Mouse (Mus musculus): ENCODE measurements at regions not wholly inside any gene's neighbourhood (a gene's known extent, or its start where the extent isn't known, plus 50 kb on each side); places are given as distances from the start of the nearest gene placed in this dataset.
"Not testable (repeated sequence)": the region's sequence is repeated elsewhere in the genome, so short reads cannot be mapped to it uniquely, and the experiment has no call there.

GRCm38 (mm10) chr16:86516935-86517334, 615.3 kb upstream of the Adamts5 start:
- no peaks in the 10 kb centered on the region for H3K36me3 ChIP-seq
- no peaks in the 10 kb centered on the region for H3K4me1 ChIP-seq
- H3K27ac ChIP-seq (replicated peaks) = no peak overlapping the region
- no peak overlapping the region for H3K9ac ChIP-seq
- no peak for ATAC-seq (ENCODE audit: insufficient number of reproducible peaks, low FRiP score, low TSS enrichment, low read depth)
- WGBS = 43% methylated on average over 1 of the region's 1 CpGs
- no peaks in the 10 kb centered on the region for H3K27me3 ChIP-seq
- no peaks in the 10 kb centered on the region for H3K9me3 ChIP-seq (replicated peaks)
- H3K4me3 ChIP-seq (replicated peaks) = no peak overlapping the region
- H3K4me2 ChIP-seq (replicated peaks) = no peak overlapping the region

- no peak overlapping the region for H3K4me3 ChIP-seq (replicated peaks)
- no peaks in the 10 kb centered on the region for H3K27me3 ChIP-seq
- H3K9ac ChIP-seq = no peak overlapping the region
- no peaks in the 10 kb centered on the region for H3K36me3 ChIP-seq
- no peaks in the 10 kb centered on the region for H3K4me1 ChIP-seq
- WGBS = 36% methylated on average over 3 of the region's 3 CpGs
- H3K9me3 ChIP-seq (replicated peaks) = no peaks in the 10 kb centered on the region
- no peak overlapping the region for H3K27ac ChIP-seq (replicated peaks)
- H3K4me2 ChIP-seq (replicated peaks) = no peak overlapping the region
- no peak for ATAC-seq (ENCODE audit: insufficient number of reproducible peaks, low FRiP score, low TSS enrichment, low read depth)
Observed at GRCm38 (mm10) chr16:86516144-86516543, 614.5 kb upstream of the Adamts5 start.

- no peak overlapping the region for H3K4me2 ChIP-seq (replicated peaks)
- H3K9ac ChIP-seq = no peak overlapping the region
- no peaks in the 10 kb centered on the region for H3K9me3 ChIP-seq (replicated peaks)
- no peak overlapping the region for H3K27ac ChIP-seq (replicated peaks)
- H3K4me1 ChIP-seq = no peaks in the 10 kb centered on the region
- no peaks in the 10 kb centered on the region for H3K36me3 ChIP-seq
- no peak for ATAC-seq (ENCODE audit: insufficient number of reproducible peaks, low FRiP score, low TSS enrichment, low read depth)
- no peak overlapping the region for H3K4me3 ChIP-seq (replicated peaks)
- WGBS = 54% methylated on average over 3 of the region's 3 CpGs
- no peaks in the 10 kb centered on the region for H3K27me3 ChIP-seq
Observed at GRCm38 (mm10) chr16:86501074-86501952, 599.7 kb upstream of the Adamts5 start.

DNA sequence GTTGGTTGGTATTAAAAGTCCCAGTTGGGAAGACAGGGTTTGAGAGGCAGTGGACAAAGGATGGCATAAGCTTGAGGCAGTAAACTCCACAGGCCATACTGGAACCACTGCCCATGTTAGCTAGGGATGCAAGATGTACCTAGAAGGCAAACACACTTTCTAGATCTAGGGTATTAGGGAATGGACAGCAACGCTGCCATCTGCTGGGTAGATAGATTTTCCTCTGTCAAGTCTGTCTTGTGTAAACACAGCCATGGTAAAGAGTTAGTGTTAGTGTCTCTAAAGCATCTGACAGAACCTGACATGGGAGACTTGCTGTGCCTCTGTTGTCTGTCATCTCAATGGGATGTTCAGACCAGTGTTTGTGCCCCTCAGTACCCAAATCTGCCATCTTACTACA, 573.5 kb upstream of the Adamts5 start:
- H3K4me3 ChIP-seq (replicated peaks) = no peak overlapping the region
- H3K4me1 ChIP-seq = no peaks in the 10 kb centered on the region
- H3K9me3 ChIP-seq (replicated peaks) = no peaks in the 10 kb centered on the region
- WGBS = 51% methylated on average over 1 of the region's 1 CpGs
- no peak overlapping the region for H3K4me2 ChIP-seq (replicated peaks)
- ATAC-seq (ENCODE audit: insufficient number of reproducible peaks, low FRiP score, low TSS enrichment, low read depth) = no peak
- H3K36me3 ChIP-seq = no peaks in the 10 kb centered on the region
- no peak overlapping the region for H3K27ac ChIP-seq (replicated peaks)
- no peaks in the 10 kb centered on the region for H3K27me3 ChIP-seq
- no peak overlapping the region for H3K9ac ChIP-seq

DNA sequence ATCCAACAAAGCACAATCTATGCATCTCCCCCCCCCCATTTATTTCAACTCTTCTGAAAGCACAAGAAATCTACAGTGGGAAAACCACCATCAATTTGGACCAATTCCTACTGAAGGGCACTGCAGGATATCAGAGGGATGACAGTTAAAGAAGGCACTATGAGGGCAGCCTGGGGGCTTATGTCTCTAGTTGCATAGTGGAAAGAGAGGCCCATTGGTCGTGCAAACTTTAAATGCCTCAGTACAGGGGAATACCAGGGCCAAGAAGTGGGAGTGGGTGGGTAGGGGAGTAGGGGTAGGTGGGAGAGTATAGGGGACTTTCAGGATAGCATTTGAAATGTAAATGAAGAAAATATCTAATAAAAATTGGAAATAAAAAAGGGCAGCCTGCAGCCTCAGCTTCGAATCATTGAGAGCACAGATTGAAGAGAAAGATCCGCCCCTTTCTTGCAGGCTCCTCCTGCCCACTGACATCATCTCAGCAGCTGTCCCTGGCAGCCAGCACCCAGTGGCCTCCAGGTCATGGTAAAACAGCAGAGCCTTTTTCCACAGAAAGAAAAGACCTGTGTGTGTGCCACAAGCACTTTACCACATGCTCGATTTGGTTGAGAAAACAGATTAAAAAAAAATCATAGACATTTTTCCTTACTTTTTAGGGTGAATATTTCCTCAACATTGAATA, 571.6 kb upstream of the Adamts5 start:
- no peaks in the 10 kb centered on the region for H3K36me3 ChIP-seq
- H3K4me3 ChIP-seq (replicated peaks) = no peak overlapping the region
- 36% methylated on average over 4 of the region's 4 CpGs for WGBS
- ATAC-seq (ENCODE audit: insufficient number of reproducible peaks, low FRiP score, low TSS enrichment, low read depth) = no peak
- no peak overlapping the region for H3K4me2 ChIP-seq (replicated peaks)
- no peak overlapping the region for H3K9ac ChIP-seq
- H3K27ac ChIP-seq (replicated peaks) = no peak overlapping the region
- H3K27me3 ChIP-seq = no peaks in the 10 kb centered on the region
- no peaks in the 10 kb centered on the region for H3K9me3 ChIP-seq (replicated peaks)
- H3K4me1 ChIP-seq = no peaks in the 10 kb centered on the region

- Histone ChIP-seq H3K9ac (no peak overlapping the region), H3K4me2 (replicated peaks) (no peak overlapping the region), H3K9me3 (replicated peaks) (no peaks in the 10 kb centered on the region), H3K4me3 (replicated peaks) (no peak overlapping the region), H3K36me3 (no peaks in the 10 kb centered on the region), H3K27me3 (no peaks in the 10 kb centered on the region), H3K27ac (replicated peaks) (no peak overlapping the region), H3K4me1 (no peaks in the 10 kb centered on the region)
- 55% methylated on average over 9 of the region's 9 CpGs for WGBS
- no peak for ATAC-seq (ENCODE audit: insufficient number of reproducible peaks, low FRiP score, low TSS enrichment, low read depth)
Observed at GRCm38 (mm10) chr16:86461073-86461472, 559.4 kb upstream of the Adamts5 start.

DNA sequence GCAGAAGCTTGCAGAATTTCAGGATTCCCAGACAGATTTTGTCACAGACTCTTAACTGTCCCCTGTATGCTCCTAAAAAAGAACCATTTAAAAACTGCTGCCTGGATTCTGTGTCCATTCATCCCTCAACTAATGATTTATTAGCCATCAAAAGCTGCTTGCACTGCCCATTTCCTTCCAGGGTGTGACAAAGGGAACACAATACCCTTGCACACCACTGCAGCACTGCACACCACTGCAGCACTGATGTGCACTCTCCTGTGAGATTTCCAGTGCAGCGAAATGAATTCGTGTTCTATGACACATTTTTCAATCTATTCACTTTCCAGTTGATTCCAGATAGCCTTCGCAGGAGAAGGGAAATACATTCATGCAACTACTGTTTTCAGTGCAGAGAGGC, 555.0 kb upstream of the Adamts5 start:
- 74% methylated on average over 3 of the region's 3 CpGs for WGBS
- no peaks in the 10 kb centered on the region for H3K36me3 ChIP-seq
- H3K9ac ChIP-seq = no peak overlapping the region
- no peaks in the 10 kb centered on the region for H3K9me3 ChIP-seq (replicated peaks)
- no peaks in the 10 kb centered on the region for H3K4me1 ChIP-seq
- no peak overlapping the region for H3K4me3 ChIP-seq (replicated peaks)
- no peak for ATAC-seq (ENCODE audit: insufficient number of reproducible peaks, low FRiP score, low TSS enrichment, low read depth)
- no peak overlapping the region for H3K4me2 ChIP-seq (replicated peaks)
- no peaks in the 10 kb centered on the region for H3K27me3 ChIP-seq
- H3K27ac ChIP-seq (replicated peaks) = no peak overlapping the region

- H3K4me3 ChIP-seq (replicated peaks) = no peak overlapping the region
- no peaks in the 10 kb centered on the region for H3K27me3 ChIP-seq
- no peak overlapping the region for H3K4me2 ChIP-seq (replicated peaks)
- no peak overlapping the region for H3K27ac ChIP-seq (replicated peaks)
- no peak for ATAC-seq (ENCODE audit: insufficient number of reproducible peaks, low FRiP score, low TSS enrichment, low read depth)
- no peak overlapping the region for H3K9ac ChIP-seq
- no peaks in the 10 kb centered on the region for H3K9me3 ChIP-seq (replicated peaks)
- no peaks in the 10 kb centered on the region for H3K4me1 ChIP-seq
- H3K36me3 ChIP-seq = no peaks in the 10 kb centered on the region
- WGBS = 58% methylated on average over 3 of the region's 3 CpGs
Observed at GRCm38 (mm10) chr16:86454810-86455209, 553.2 kb upstream of the Adamts5 start.

DNA sequence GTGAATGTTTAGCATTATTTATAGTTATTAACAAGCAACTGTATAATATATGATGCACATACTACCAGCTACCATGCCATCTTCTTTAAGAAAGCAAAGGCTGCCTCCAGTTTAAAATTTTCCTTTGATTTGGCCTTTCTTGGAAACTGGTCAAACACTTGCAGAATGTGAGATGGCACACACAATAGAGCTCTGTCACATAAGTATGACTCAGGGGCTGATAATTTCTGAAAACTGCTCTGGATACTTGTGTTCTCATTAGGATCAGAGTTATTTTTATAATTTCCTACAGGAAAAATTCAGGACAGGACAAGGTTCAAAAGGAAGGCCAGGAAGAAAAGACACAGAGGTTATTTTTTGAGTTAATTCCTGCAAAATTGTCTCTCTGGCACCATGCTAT, 552.4 kb upstream of the Adamts5 start:
- H3K27ac ChIP-seq (replicated peaks) = no peak overlapping the region
- no peak for ATAC-seq (ENCODE audit: insufficient number of reproducible peaks, low FRiP score, low TSS enrichment, low read depth)
- no peaks in the 10 kb centered on the region for H3K27me3 ChIP-seq
- H3K4me1 ChIP-seq = no peaks in the 10 kb centered on the region
- no peak overlapping the region for H3K4me2 ChIP-seq (replicated peaks)
- no peaks in the 10 kb centered on the region for H3K36me3 ChIP-seq
- H3K4me3 ChIP-seq (replicated peaks) = no peak overlapping the region
- H3K9me3 ChIP-seq (replicated peaks) = no peaks in the 10 kb centered on the region
- H3K9ac ChIP-seq = no peak overlapping the region

DNA sequence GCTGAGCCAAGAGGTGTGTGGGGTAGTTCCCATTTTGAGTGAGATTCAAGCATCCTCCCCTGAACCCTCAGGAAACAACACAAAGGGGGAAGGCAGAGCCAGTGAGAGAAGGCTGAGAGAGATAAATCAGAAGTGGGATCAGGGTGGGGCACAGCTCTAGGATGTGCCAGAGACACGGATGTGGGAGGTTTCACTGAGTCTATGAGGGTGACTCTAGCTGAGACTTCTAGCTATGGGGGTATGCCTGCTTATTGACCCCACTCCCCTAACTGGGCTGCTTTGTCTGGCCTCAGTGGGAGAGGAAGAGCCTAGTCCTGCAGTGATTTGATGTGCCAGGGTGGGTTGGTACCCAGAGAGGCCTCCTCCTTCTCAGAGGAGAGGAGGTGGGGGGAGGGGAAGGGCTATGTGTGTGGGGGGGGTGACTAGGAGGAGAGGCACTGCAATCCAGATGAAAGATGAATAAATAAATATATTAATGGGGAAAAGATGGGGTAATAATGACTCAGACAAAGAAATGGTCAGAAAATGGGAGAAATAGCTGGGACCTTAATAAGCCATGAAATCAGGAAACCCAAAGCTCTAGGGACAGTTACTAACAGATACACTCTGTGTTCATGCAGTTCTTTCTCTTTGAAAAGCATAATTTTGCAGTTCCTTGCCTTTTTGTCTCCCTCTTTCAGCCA, 547.0 kb upstream of the Adamts5 start:
- Histone ChIP-seq H3K27ac (replicated peaks) (no peak overlapping the region), H3K4me2 (replicated peaks) (no peak overlapping the region), H3K36me3 (no peaks in the 10 kb centered on the region), H3K4me3 (replicated peaks) (no peak overlapping the region), H3K9me3 (replicated peaks) (no peaks in the 10 kb centered on the region), H3K9ac (no peak overlapping the region), H3K27me3 (no peaks in the 10 kb centered on the region), H3K4me1 (no peaks in the 10 kb centered on the region)
- whole genome bisulfite sequencing = 24% methylated on average over 1 of the region's 1 CpGs
- ATAC-seq (ENCODE audit: insufficient number of reproducible peaks, low FRiP score, low TSS enrichment, low read depth) = no peak

DNA sequence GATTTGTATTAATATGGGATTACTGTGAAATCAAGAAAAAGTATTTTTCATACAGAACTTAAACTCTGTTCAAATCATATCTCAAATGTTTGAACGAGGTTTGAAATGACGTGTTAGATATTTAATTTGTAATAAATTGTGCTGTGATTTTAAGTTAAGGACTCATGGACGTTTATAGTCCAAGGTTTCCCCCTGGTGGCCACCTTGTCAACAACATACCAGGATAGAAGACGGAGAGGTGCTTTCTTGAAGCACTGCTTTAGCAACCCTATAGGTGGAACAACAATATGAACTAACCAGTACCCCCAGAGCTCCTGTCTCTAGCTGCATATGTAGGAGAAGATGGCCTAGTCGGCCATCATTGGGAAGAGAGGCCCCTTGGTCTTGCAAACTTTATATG, 517.8 kb upstream of the Adamts5 start:
- 9% methylated on average over 5 of the region's 5 CpGs for WGBS
- not testable (repeated sequence) for H3K9me3 ChIP-seq (replicated peaks); H3K4me3 ChIP-seq (replicated peaks); H3K4me2 ChIP-seq (replicated peaks); H3K9ac ChIP-seq; H3K36me3 ChIP-seq; H3K27ac ChIP-seq (replicated peaks); ATAC-seq (ENCODE audit: insufficient number of reproducible peaks, low FRiP score, low TSS enrichment, low read depth); H3K4me1 ChIP-seq; H3K27me3 ChIP-seq
